Mouse (Mus musculus) limb, embryonic 15.5 days (tissue): ENCODE results near the gene Ganc. TPM values are rescaled to one million over a fixed set of nuclear protein-coding genes. Genes with fewer than 3 reads are reported as not detected.

Source experiments
- ATAC-seq: fragments of 200-750 bp; cut with Nextera tagmentation; 2 replicates; pipeline ENCODE4 v1.8.0; 2017; ENCODE audit warnings: low read depth, moderate TSS enrichment; ENCODE audit not compliant: insufficient number of reproducible peaks, low FRiP score, low TSS enrichment
- H3K27ac ChIP-seq: fragments of 300-500 bp; sonication (generic); 2 replicates; pipeline ENCODE4 v1.5.1; 2015; ENCODE audit warnings: moderate library complexity, mild to moderate bottlenecking, inconsistent platforms
- H3K27me3 ChIP-seq: fragments of 300-500 bp; sonication (generic); 2 replicates; pipeline ENCODE4 v1.6.1; 2015; ENCODE audit warnings: inconsistent platforms
- H3K36me3 ChIP-seq: fragments of 300-500 bp; sonication (generic); 2 replicates; pipeline ENCODE4 v1.6.1; 2015; ENCODE audit warnings: inconsistent platforms
- H3K4me1 ChIP-seq: fragments of 300-500 bp; sonication (generic); 2 replicates; pipeline ENCODE4 v1.6.1; 2015; ENCODE audit warnings: inconsistent platforms
- H3K4me2 ChIP-seq: fragments of 300-500 bp; sonication (generic); 2 replicates; pipeline ENCODE4 v1.6.1; 2015; ENCODE audit warnings: mild to moderate bottlenecking, inconsistent platforms
- H3K4me3 ChIP-seq: fragments of 300-500 bp; sonication (generic); 2 replicates; pipeline ENCODE4 v1.5.1; 2015; ENCODE audit warnings: mild to moderate bottlenecking, inconsistent platforms
- H3K9ac ChIP-seq: fragments of 300-500 bp; sonication (generic); 2 replicates; pipeline ENCODE4 v1.6.1; 2015; ENCODE audit warnings: inconsistent platforms
- H3K9me3 ChIP-seq: fragments of 300-500 bp; sonication (generic); 2 replicates; pipeline ENCODE4 v1.6.1; 2016; ENCODE audit warnings: inconsistent platforms
- WGBS: fragments of 180-500 bp; shearing (Covaris S2); methylation state at CpG from one replicate; pipeline ENCODE4 v1.1.7; 2015; 5-methylcytosine and 5-hydroxymethylcytosine counted together
- polyA plus RNA-seq: library from polyadenylated mRNA; unstranded; fragments of >200 nt; fragmentation: Nextera tagmentation; extraction: Ambion mirVana; gene quantifications from 2 replicates; pipeline ENCODE4 v1.2.1, GENCODE M21; 2015

Gene Ganc
- polyA plus RNA-seq, 1 experiment from 2014 or later = 7.8 TPM

GRCm38 (mm10) chr2:120503992-120504391 lies 100.3 kb downstream of the Ganc start:
- no peak overlapping the region for H3K27ac ChIP-seq
- no peaks in the 10 kb centered on the region for H3K9me3 ChIP-seq
- peaks cover 38% of the 10 kb centered on the region for H3K36me3 ChIP-seq
- ATAC-seq = no peak
- no peak overlapping the region for H3K4me2 ChIP-seq
- H3K4me3 ChIP-seq = no peak overlapping the region
- no peak overlapping the region for H3K9ac ChIP-seq
- 76% methylated on average over 5 of the region's 5 CpGs for WGBS
- peaks cover 10% of the 10 kb centered on the region; the same call in 1 of the 2 replicates for H3K4me1 ChIP-seq
- no peaks in the 10 kb centered on the region for H3K27me3 ChIP-seq

Other genes starting within 250 kb of the Ganc start
- 60.6 and 97.0 TPM in 2 replicates for gene Ehd4, start 249.3 kb upstream of the Ganc start, polyA plus RNA-seq
- 8.0 and 8.6 TPM in 2 replicates for gene Pla2g4e, start 158.6 kb upstream of the Ganc start, polyA plus RNA-seq
- gene Pla2g4d, start 114.7 kb upstream of the Ganc start, polyA plus RNA-seq = 0.45 and 0.48 TPM in 2 replicates
- gene Pla2g4f, start 89.7 kb upstream of the Ganc start, polyA plus RNA-seq = 21.2 and 23.9 TPM in 2 replicates
- 22.5 and 25.0 TPM in 2 replicates for gene Vps39, start 50.8 kb upstream of the Ganc start, polyA plus RNA-seq
- 10.3 and 11.1 TPM in 2 replicates for gene Tmem87a, start 217 bp downstream of the Ganc start, polyA plus RNA-seq
- gene Capn3, start 52.1 kb downstream of the Ganc start, polyA plus RNA-seq = 1.5 and 4.7 TPM in 2 replicates
- gene Zfp106, start 159.9 kb downstream of the Ganc start, polyA plus RNA-seq = 47.7 and 49.1 TPM in 2 replicates
- gene Snap23, start 163.8 kb downstream of the Ganc start, polyA plus RNA-seq = 56.0 and 59.7 TPM in 2 replicates
- gene Haus2, start 205.5 kb downstream of the Ganc start, polyA plus RNA-seq = 21.8 and 23.2 TPM in 2 replicates
- gene Lrrc57, start 205.6 kb downstream of the Ganc start, polyA plus RNA-seq = 24.4 and 25.4 TPM in 2 replicates
- 6.1 and 7.5 TPM in 2 replicates for gene Stard9, start 225.2 kb downstream of the Ganc start, polyA plus RNA-seq